Mouse (Mus musculus) heart, adult 2 months (tissue): ENCODE measurements around the gene Topaz1. TPM values are rescaled to one million over a fixed set of nuclear protein-coding genes. Genes with fewer than 3 reads are reported as not detected.

Experiments
- DNase-seq, 2 experiments: peaks; one replicate each; pipeline ENCODE4 v3.0.0; 2021
- H3K27ac ChIP-seq: fragments of 200-600 bp; 2 replicates; pipeline ENCODE4 v1.8.1; 2022
- H3K27me3 ChIP-seq: fragments of 200-500 bp; 2 replicates; pipeline ENCODE4 v1.6.1; 2012; ENCODE audit warnings: mild to moderate bottlenecking, low read length, inconsistent platforms, mixed read lengths; ENCODE audit not compliant: control insufficient read depth, insufficient read depth
- H3K36me3 ChIP-seq: fragments of 200-500 bp; 2 replicates; pipeline ENCODE4 v1.6.1; 2012; ENCODE audit warnings: low read length, inconsistent platforms; ENCODE audit not compliant: control insufficient read depth, insufficient read depth
- H3K4me1 ChIP-seq: fragments of 200-500 bp; 2 replicates; pipeline ENCODE4 v1.6.1; 2011; ENCODE audit warnings: low read length; ENCODE audit not compliant: control insufficient read depth, insufficient read depth
- H3K4me3 ChIP-seq: fragments of 200-600 bp; 2 replicates; pipeline ENCODE4 v1.8.1; 2022
- H3K79me2 ChIP-seq: fragments of 200-500 bp; replicated peaks from 2 replicates; pipeline ENCODE4 v1.6.1; 2012; ENCODE audit warnings: mild to moderate bottlenecking, inconsistent platforms, low read length, moderate library complexity, mixed read lengths; ENCODE audit not compliant: control insufficient read depth, insufficient read depth
- H3K9ac ChIP-seq: fragments of 200-500 bp; 2 replicates; pipeline ENCODE4 v1.6.1; 2012; ENCODE audit warnings: low read depth, mild to moderate bottlenecking, control low read depth, inconsistent platforms, low read length, mixed read lengths
- CTCF ChIP-seq: fragments of 200-600 bp; IDR thresholded peaks from 2 replicates; pipeline ENCODE4 v1.8.1; 2022; ENCODE audit warnings: antibody characterized with exemption, mild to moderate bottlenecking, moderate library complexity
- EP300 ChIP-seq: fragments of 200-500 bp; IDR thresholded peaks from 2 replicates; pipeline ENCODE4 v1.6.1; 2011; ENCODE audit warnings: low read depth, low read length, control low read depth; ENCODE audit not compliant: insufficient read depth
- POLR2A ChIP-seq: fragments of 200-500 bp; IDR thresholded peaks from 2 replicates; pipeline ENCODE4 v1.6.1; 2011; ENCODE audit warnings: mild to moderate bottlenecking, low read depth, low read length, control low read depth; ENCODE audit not compliant: insufficient read depth
- WGBS: fragments of 180-500 bp; shearing (Covaris S2); methylation state at CpG from one replicate; pipeline ENCODE4 v1.1.7; 2018; 5-methylcytosine and 5-hydroxymethylcytosine counted together
- intact Hi-C: fragments of 180-260 bp; cut with DNase I; formaldehyde crosslinking; loops from one replicate; pipeline ENCODE4 v1.15.1; 2025
- polyA plus RNA-seq: library from polyadenylated mRNA; depleted of rRNA; stranded (reverse); fragments of >200 nt; gene quantifications from 2 replicates; pipeline ENCODE4 v1.2.3, GENCODE M21; 2012
- total RNA-seq, 2 experiments: library from RNA; stranded (reverse); gene quantifications; 2 replicates each; pipeline ENCODE4 v1.2.3; 2021

Topaz1 gene
- total and polyA plus RNA-seq, 3 experiments: not detected

DNA sequence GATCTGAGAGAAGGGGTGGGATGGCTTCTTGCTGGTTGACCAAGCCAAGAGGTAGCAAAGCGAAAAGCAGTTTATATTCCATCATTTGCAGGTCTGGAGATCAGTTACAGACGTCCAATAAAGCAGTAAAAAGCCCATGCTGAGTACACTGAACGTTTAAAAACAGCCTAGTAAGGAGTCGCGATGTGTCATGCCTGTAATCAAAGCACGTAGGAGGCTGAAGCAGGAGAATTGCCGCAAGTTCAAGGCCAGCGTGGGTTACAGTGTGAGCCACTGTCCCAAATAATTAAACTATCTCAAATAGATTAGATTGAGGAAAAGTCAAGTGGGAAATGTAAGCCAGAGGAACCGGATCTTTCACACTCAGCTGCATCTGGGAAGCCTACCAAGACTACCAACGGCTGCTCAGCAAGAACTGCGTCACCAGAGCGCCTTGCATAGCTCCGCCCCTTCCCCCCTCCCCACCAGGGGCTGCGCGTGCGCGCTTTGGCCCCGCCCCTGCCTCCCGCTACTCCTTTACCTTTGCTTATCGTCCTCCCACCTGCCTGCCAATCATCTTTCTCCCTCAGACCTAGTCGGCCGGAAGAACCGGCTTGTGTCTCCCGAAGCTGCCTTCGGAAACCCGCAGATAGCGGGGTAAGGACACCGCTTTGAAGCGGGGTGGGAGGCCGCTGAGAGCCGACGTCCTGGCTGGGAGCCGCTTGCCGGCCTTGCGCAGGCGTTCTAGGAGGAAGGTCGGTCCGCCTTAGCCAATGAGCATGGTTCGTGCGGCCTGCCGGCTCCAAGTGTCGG lies 58.1 kb downstream of the Topaz1 start, which contains the start of gene Tcaim:
Tcaim (plus strand) TSS at position 487 of the 792 bp plus-strand sequence.
- TF ChIP-seq CTCF (no peak), EP300 (peak; percentile 36; the same call in 1 of the 2 replicates), POLR2A (peak; percentile 82)
- Histone ChIP-seq H3K27me3 (no peaks in the 10 kb centered on the region), H3K27ac (peak within 1 kb of the TSS; percentile 95), H3K4me3 (peak within 1 kb of the TSS; percentile 82), H3K79me2 (no peaks in the 10 kb centered on the region), H3K36me3 (peaks cover 21% of the 10 kb centered on the region), H3K4me1 (peaks cover 6% of the 10 kb centered on the region), H3K9ac (peak within 1 kb of the TSS; percentile 82)
- WGBS: 3% methylated on average over 42 of the region's 42 CpGs
- DNase-seq: peak; percentile 92 to 94
- intact Hi-C loops: loop anchor here (1.0 to 5.0 kb wide), 2 partner anchors 47 to 216 kb away; partner anchors contain the start of gene Tmem42

DNA sequence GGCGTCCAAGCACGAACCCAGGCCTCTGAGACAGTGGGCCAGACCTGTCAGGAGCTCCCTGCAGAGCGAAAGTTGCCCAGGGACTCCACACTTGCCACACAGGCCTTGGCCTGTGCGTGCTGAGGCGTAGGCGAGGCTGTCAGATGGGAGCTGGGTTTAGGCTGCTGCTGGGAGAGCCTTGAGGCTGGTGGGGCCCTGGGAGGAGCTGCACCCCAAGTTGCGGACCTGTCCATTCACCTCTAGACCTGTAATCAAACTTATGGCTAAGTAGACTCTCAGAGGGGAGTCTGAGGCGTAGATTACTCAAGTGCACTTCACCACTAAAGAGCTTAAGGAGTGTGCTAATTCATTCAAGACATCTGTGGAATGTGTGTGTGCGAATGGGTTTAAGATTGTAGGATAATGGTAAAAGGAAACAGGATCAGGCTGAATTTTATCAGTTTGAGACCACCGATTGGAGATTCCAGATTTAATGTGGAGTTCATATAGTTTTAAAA lies 58.7 kb downstream of the Topaz1 start:
- peak overlapping the region; percentile 82 for H3K9ac ChIP-seq
- 9% methylated on average over 10 of the region's 10 CpGs for WGBS
- peaks cover 26% of the 10 kb centered on the region for H3K36me3 ChIP-seq
- H3K27me3 ChIP-seq: no peaks in the 10 kb centered on the region
- TF ChIP-seq EP300: no peak
- TF ChIP-seq POLR2A: peak; percentile 30
- H3K79me2 ChIP-seq: no peaks in the 10 kb centered on the region
- peaks cover 6% of the 10 kb centered on the region for H3K4me1 ChIP-seq
- DNase-seq: no peak
- H3K4me3 ChIP-seq: peak overlapping the region; percentile 82
- H3K27ac ChIP-seq: peak overlapping the region; percentile 95
- intact Hi-C loops: loop anchor here (1.0 to 5.0 kb wide), 2 partner anchors 46 to 215 kb away; partner anchors contain the start of gene Tmem42

DNA sequence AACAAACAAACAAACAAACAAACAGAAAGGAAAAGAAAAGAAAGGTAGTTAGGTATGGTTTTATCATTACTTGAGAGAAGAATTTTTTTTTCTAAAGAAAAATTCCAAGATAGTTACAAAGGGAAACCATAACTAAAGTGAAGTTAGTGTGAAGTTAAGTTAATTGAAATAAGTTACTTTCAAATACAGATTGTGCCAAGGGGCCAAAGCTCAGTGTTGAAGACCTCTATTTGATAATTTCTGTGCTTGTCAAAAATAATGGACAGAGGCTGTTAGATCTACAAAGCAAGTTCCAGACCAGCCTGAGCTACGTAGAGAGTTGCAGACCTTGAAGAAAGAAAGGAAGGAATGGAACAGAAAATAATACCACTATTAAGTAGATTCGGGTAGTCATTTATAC lies 60.0 kb downstream of the Topaz1 start:
- no peak for DNase-seq
- Histone ChIP-seq H3K9ac (no peak overlapping the region), H3K4me1 (peaks cover 6% of the 10 kb centered on the region), H3K79me2 (no peaks in the 10 kb centered on the region), H3K27me3 (no peaks in the 10 kb centered on the region), H3K36me3 (peaks cover 26% of the 10 kb centered on the region), H3K27ac (no peak overlapping the region), H3K4me3 (no peak overlapping the region)
- WGBS: 91% methylated on average over 2 of the region's 2 CpGs
- intact Hi-C loops: loop anchor here (5.0 kb wide), 1 partner anchor 45 kb away; no protein-coding TSS in a partner anchor
- TF ChIP-seq POLR2A (no peak), EP300 (no peak), CTCF (no peak)

DNA sequence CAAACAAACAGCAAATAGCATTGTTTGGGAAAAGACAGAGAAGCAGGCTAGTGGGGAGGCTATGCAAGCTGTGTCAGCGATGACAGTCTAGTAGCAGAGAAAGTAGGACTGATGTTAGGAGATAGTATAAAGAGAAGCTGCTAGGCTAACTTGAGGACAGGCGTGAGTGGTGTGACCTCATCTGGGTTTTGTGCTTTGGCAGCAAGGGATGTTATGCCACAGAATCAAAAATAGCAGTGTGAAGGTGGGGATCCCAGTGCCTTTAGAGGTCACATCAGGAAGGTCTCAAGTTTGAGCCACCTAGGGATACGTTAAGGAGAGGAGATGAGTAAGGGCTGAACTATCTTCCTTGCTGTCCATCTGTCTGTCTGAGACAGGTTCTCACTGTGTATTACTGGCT lies 63.1 kb downstream of the Topaz1 start:
- intact Hi-C loops: no loop called here
- WGBS: 42% methylated on average over 3 of the region's 3 CpGs
- peak overlapping the region; percentile 67 for H3K27ac ChIP-seq
- peaks cover 30% of the 10 kb centered on the region for H3K36me3 ChIP-seq
- TF ChIP-seq EP300 (peak; percentile 88), POLR2A (no peak)
- DNase-seq: peak in 1 of 2 experiments; percentile 59
- H3K4me1 ChIP-seq: peaks cover 4% of the 10 kb centered on the region
- H3K9ac ChIP-seq: no peak overlapping the region
- no peaks in the 10 kb centered on the region for H3K79me2 ChIP-seq
- no peaks in the 10 kb centered on the region for H3K27me3 ChIP-seq
- no peak overlapping the region for H3K4me3 ChIP-seq

DNA sequence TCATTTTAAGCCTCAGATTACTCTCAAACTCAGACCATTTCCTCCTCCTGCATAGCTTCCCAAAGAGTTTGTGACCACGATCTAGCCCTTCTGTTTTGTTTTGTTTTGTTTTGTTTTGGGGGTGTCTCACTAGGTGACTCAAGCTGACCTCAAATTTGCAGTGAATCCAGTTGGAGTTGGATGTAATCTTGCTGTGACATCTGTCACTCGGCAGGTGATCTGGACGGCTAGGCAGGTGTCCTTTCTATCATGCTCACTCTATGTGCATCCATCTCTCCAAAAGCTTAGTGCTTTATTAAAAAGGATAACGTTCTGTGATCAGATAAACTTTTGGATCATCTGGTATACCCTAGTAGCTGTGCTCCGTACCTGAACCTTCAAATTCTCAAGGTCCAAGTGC lies 65.2 kb downstream of the Topaz1 start:
- intact Hi-C loops: no loop called here
- no peak overlapping the region for H3K9ac ChIP-seq
- no peak for DNase-seq
- no peaks in the 10 kb centered on the region for H3K27me3 ChIP-seq
- peaks cover 3% of the 10 kb centered on the region; the same call in 1 of the 2 replicates for H3K4me1 ChIP-seq
- 88% methylated on average over 5 of the region's 5 CpGs for WGBS
- H3K27ac ChIP-seq: no peak overlapping the region
- no peaks in the 10 kb centered on the region for H3K79me2 ChIP-seq
- H3K36me3 ChIP-seq: peaks cover 25% of the 10 kb centered on the region
- no peak overlapping the region for H3K4me3 ChIP-seq
- TF ChIP-seq EP300 (no peak), POLR2A (no peak), CTCF (no peak)

DNA sequence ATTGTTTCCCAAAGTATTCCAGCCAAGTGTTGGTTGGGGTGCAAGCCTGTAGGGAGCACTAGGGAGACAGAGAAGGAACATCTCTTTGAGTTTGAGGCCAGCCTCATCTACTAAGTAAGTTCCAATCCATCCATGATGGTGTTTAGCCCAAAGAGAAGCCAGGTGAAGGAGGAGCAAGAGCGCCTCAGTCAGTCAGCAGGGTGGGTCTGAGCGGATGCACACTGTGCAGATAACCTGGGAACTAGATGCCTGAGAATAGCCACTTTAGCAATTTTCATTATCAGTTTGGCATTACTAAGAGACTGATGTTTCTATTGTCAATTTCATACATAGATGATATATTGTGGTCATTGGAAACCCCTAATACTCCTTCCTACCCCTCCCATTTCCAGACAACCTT lies 67.6 kb downstream of the Topaz1 start:
- H3K27me3 ChIP-seq: no peaks in the 10 kb centered on the region
- TF ChIP-seq POLR2A: no peak
- no peak overlapping the region for H3K27ac ChIP-seq
- H3K4me1 ChIP-seq: no peaks in the 10 kb centered on the region
- no peak overlapping the region for H3K4me3 ChIP-seq
- H3K9ac ChIP-seq: no peak overlapping the region
- H3K79me2 ChIP-seq: no peaks in the 10 kb centered on the region
- peaks cover 15% of the 10 kb centered on the region for H3K36me3 ChIP-seq
- WGBS: 99% methylated on average over 2 of the region's 2 CpGs
- no peak for DNase-seq
- intact Hi-C loops: no loop called here
